Mouse (Mus musculus) brain, embryonic 14.5 days (tissue): ENCODE results near the gene Drap1.
A peak's percentile ranks its signal among the peaks of the same experiment; 100 is the strongest.

Experiments
- CTCF ChIP-seq: fragments of 200-500 bp; IDR thresholded peaks from 2 replicates; pipeline ENCODE4 v1.5.1; 2012; ENCODE audit warnings: inconsistent platforms, mild to moderate bottlenecking, moderate library complexity, borderline replicate concordance; ENCODE audit not compliant: insufficient read depth, insufficient read length; ENCODE audit errors: extremely low read depth
- POLR2A ChIP-seq: fragments of 200-500 bp; IDR thresholded peaks from 2 replicates; pipeline ENCODE4 v1.6.1; 2012; ENCODE audit warnings: mild to moderate bottlenecking, inconsistent platforms, borderline replicate concordance; ENCODE audit not compliant: poor library complexity, insufficient read depth, insufficient read length, severe bottlenecking; ENCODE audit errors: extremely low read depth

- peak; percentile 44; the same call in 1 of the 2 replicates for TF ChIP-seq CTCF
- no peak for TF ChIP-seq POLR2A
Observed at GRCm38 (mm10) chr19:5428083-5428482, 3.3 kb upstream of the Drap1 start.
